Mouse (Mus musculus) spleen, adult 18-20 months (tissue): ENCODE data around the gene Shtn1.

Experiments
- DNase-seq, 2 experiments: peaks; one replicate each; pipeline ENCODE4 v3.0.0; 2022; ENCODE audit warnings: mixed read lengths in 2 of 2

Gene Shtn1

DNA sequence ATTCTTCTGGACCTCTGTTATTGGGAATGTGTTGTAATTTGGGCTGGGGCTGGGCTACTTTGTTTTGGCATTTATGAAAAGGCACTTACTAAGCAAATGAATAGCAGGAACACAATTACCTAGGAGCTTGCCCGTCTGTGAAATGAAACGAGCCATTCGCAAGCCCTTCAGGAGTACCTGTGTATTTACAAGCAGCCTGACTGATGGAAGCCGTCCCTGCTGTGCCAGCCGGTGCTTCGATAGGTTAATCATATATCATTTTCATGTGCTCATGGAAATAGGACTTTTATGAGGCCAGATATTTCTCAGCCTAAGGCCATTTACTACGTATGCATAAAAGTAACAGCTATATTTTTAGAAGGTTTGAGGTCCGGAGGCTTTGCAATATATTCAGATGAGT lies 112.9 kb downstream of the Shtn1 start:
- DNase-seq: no peak

DNA sequence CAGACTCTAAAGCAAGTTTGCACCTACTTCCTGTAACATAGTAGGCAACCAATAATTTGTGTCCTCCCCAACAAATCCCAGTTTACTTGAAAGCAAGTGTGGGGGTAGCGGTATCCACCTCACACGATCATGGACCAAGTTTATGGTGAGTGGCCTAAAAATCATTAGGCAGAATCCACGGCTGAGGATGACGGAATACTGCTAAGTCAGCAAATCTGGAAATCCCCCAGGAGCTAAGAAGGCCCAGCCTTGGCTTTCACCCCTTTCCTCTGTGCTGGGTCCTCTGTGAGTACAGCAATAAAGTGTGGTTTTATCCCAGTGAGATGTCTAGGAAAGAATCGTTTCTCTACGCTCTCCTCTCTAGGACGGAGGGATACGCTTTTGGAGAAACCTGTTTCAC lies 121.1 kb downstream of the Shtn1 start:
- DNase-seq: no peak

DNA sequence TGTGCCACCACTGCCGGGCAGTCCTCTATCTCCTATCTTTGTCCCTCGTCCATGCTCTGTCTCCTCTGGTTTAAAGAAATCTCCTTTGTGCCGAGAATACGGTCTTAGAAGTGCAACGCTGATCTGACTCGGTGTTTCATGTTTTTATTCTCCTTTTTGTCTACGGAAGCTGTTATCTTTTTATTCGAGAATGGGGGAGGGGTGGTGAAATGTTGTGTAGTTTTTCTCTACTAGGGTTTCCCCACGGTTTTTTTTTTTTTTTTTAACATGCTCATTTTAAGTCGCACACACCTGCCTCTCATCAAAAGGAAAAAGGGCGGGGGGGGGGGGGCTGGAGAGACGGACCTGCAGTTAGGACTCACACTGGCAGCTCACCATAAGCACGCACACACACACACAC lies 123.7 kb downstream of the Shtn1 start:
- no peak for DNase-seq

DNA sequence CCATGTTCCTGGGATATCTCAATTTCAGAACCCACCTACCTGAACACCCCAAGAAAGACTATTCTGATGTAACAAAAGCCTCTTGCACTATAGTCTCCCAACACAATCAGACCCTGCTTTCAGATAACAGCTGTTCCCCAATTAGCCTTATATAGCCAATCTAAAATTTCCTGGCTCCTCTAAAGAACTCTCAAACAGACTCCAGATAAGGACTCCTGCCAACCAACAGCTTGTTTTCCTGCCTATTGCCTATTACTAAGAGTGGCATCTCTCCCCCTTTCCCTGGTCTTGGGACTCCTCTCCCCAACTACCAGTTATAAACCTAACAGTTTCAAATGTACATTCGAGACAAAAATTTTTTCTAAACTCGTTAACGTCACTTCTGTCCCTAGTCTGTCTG lies 124.4 kb downstream of the Shtn1 start:
- DNase-seq: no peak

DNA sequence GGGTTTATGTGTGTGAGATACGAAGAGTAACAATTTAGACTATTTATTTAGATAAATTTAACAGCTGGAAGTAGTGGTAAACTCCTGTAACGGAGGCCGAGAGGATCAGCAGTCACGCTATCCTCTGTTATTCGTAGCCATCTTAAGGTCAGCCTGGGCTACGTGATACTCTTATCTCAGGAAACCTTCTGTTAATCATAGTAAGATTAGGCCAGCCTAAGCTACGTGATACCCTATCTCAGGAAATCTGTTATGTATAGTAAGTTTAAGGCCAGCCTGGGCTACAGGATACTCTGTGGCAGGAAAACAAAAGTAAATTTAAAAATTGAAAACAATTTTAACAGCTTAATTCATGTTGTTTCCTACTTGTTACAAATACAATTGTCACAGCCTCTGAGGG lies 129.9 kb downstream of the Shtn1 start:
- DNase-seq: no peak

DNA sequence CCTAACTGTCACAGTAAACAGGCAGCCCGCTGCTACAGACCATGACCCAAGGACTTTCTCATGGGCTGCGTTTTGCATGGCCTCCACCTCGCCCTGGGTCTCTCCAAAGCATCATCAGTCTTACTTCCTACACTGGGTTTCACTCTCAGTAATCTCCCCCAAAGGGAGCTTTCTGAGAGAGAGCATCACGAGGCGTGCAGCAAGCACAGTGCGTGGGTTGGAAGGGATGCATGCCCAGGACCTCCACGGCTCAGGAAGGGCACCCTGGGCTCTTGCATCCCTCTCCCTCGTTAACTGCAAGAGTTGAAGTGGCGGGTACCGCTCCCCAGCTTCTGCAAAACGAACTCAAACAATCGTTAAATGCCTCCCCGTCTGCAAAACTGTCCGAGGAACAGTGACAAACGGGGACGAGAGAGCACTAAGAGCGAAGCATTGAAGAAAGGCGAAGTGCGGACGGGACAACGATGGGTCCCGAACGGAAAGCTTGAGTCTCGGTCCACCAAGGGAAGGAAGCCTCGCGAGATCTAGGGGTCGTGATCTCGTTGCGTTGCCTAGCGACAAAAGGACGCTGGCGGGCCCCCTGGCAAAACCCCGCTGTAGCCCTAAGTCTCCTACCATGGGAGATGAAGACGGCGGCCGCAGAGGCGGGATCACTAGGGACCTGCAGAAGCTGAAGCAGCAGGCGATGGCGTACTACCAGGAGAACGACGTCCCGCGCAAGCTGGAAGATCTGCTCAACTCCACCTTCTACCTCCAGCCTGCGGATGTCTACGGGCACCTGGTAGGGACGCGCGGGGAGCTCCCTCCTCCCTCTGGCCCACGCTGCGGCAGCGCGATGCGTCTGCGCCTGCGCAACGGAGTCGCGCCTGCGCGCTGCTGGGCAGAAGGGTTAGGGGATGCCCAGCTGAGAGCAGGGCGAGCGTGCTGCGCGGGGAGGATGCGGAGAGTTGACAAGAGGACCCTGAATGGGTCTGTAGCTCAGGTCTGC lies 132.8 kb downstream of the Shtn1 start, which contains the start of the genes Eno4 and Hspa12a:
TSS of gene Eno4 (plus strand) at position 585 of the 988 bp plus-strand sequence.
TSS of gene Hspa12a (minus strand) at position 814 of the 988 bp plus-strand sequence.
- DNase-seq: peak; percentile 89 to 92

DNA sequence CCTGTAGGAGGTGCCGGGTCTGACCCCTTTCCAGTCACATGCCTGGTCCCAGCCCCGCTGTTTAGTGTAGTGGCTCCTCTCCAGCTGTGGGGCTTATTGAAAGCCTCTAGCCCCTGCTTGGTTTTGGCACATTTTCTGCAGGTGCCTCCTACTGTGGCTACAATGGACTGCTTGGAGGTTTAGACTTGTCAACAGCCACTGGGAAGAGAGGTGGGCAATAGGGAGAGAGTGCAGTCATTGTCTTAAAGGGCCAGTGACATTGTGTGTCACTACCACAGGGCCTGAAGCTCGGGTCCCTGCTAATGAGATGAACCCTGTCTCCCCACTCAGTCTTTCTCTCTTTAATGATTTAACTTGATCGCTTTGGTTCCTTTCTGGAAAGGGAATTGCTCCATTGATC lies 142.8 kb downstream of the Shtn1 start:
- DNase-seq: no peak

DNA sequence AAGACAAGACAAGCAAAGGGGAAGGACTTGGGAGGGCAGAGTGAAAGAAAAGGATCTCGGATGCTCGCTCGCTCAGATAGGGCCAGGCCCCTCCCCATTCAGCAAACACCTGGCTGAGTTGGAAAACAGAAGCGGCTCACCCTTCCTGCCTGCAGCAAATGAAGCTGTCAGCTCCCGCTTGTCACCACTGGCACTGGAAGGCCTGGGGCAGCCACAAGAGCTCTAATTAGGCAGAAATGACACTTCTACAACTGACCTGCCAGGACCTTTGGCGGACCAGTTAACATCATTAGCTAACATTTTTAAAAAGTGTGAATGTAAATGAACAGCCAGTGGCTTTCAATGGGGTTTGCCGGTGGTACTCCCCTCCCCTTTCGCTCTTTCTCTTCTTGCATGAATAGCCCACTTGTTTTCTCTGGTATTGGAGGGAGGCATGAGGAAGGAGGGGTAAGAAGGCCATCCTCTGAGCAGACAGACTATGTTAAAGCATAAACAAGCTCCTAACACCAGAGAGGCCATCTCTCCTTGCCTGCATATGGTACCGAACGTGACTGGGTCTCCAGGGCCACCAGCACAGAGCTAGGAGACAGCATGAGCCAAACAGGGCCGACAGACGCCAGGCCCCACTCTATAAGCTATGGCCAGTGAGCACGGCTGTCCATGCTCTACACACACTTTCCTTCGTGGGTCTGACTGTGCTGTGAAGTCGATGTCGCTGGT lies 144.7 kb downstream of the Shtn1 start:
- no peak for DNase-seq
